ENCODE assay signal across 10 mouse cellular contexts in genomic region chrX:9271947-9272459, GRCm38 (mm10). TPM values are rescaled to one million over a fixed set of nuclear protein-coding genes. Genes with fewer than 3 reads are reported as not detected.
DNase-seq lines count a peak whose midpoint lies in the region; ATAC-seq and TF ChIP-seq lines count a peak whose summit lies in the region.
"Had no signal": no experiment of that assay in that cellular context is flagged by ENCODE, and none has a peak within 500 bp of the region (broad histone marks: within the 10 kb centered on the region; RNA-seq: fewer than 3 reads in every experiment).

No protein-coding gene starts in this region.

- H3K27ac ChIP-seq in heart, postnatal 0 days (ENCODE audit: low read depth): peak overlapping the region; percentile 81
- H3K27ac ChIP-seq in hindbrain, embryonic 11.5 days (ENCODE audit: low read depth, low read length): no peak overlapping the region
- no peak overlapping the region for H3K27ac ChIP-seq in midbrain, embryonic 11.5 days (ENCODE audit: low read depth, low read length)

- no peak overlapping the region; the same call in 1 of the 2 replicates for H3K9ac ChIP-seq in heart, postnatal 0 days (replicated peaks; ENCODE audit: low read depth, low read length)
- no peak overlapping the region for H3K9ac ChIP-seq in hindbrain, embryonic 11.5 days (ENCODE audit: low read depth, low read length)
- H3K9ac ChIP-seq in midbrain, embryonic 11.5 days (ENCODE audit: low read length): peak overlapping the region; percentile 38

- H3K27me3 ChIP-seq in heart, postnatal 0 days (ENCODE audit: control insufficient read depth, insufficient read depth, low read length): no peaks in the 10 kb centered on the region
- no peaks in the 10 kb centered on the region for H3K27me3 ChIP-seq in hindbrain, embryonic 11.5 days (ENCODE audit: control insufficient read depth, insufficient read depth, low read length)
- no peaks in the 10 kb centered on the region for H3K27me3 ChIP-seq in midbrain, embryonic 11.5 days (ENCODE audit: control insufficient read depth, insufficient read depth, low read length)

- 0 out of 2 replicates have a peak, but pooled peaks have one; percentile 3 for ATAC-seq in heart, postnatal 0 days (ENCODE audit: insufficient read depth, low read depth)
- peak; percentile 16 for ATAC-seq in hindbrain, embryonic 11.5 days (ENCODE audit: low FRiP score)
- ATAC-seq in midbrain, embryonic 11.5 days (ENCODE audit: low FRiP score): peak; percentile 30; the same call in 1 of the 2 replicates

- DNase-seq in heart, postnatal 0 days (ENCODE audit: low spot score): no peak
- no peak for DNase-seq in heart, postnatal 10 days
- DNase-seq in Muller cell, postnatal 12 days (ENCODE audit: inconsistent ontology term): peak; percentile 25
- DNase-seq in hindbrain, embryonic 11.5 days (ENCODE audit: low spot score): no peak
- peak; percentile 87 for DNase-seq in midbrain, embryonic 11.5 days (ENCODE audit: low spot score, missing footprints)
- no peak for DNase-seq in urinary bladder, adult 18-20 months (ENCODE audit: low spot score in 2 of 2)
- DNase-seq in left cerebral cortex, postnatal 4 days: no peak
- DNase-seq in right cerebral cortex, postnatal 10 days (ENCODE audit: low spot score in 2 of 2): no peak

- H3K9me3 ChIP-seq in heart, postnatal 0 days (replicated peaks; ENCODE audit: control insufficient read depth, low read length): no peaks in the 10 kb centered on the region
- H3K9me3 ChIP-seq in hindbrain, embryonic 11.5 days (ENCODE audit: control insufficient read depth, low read length): no peaks in the 10 kb centered on the region
- H3K9me3 ChIP-seq in midbrain, embryonic 11.5 days (ENCODE audit: control insufficient read depth, low read length): no peaks in the 10 kb centered on the region

- no peak for TF ChIP-seq EP300 in heart, postnatal 0 days (IDR thresholded peaks at IDR 0.05; ENCODE audit: low read depth)

- TF ChIP-seq CTCF in heart, postnatal 0 days (IDR thresholded peaks at IDR 0.05; ENCODE audit: low read depth): no peak

- 23% methylated on average over 8 of the region's 8 CpGs for WGBS in heart, postnatal 0 days
- WGBS in hindbrain, embryonic 11.5 days: 27% methylated on average over 8 of the region's 8 CpGs
- WGBS in midbrain, embryonic 11.5 days: 26% methylated on average over 8 of the region's 8 CpGs

- no peaks in the 10 kb centered on the region for H3K4me1 ChIP-seq in heart, postnatal 0 days (ENCODE audit: control insufficient read depth, insufficient read depth)
- no peaks in the 10 kb centered on the region for H3K4me1 ChIP-seq in hindbrain, embryonic 11.5 days (replicated peaks; ENCODE audit: control insufficient read depth, insufficient read depth, low read length)
- H3K4me1 ChIP-seq in midbrain, embryonic 11.5 days (ENCODE audit: control insufficient read depth, insufficient read depth, low read length): no peaks in the 10 kb centered on the region

- H3K36me3 ChIP-seq in heart, postnatal 0 days (replicated peaks; ENCODE audit: control insufficient read depth, insufficient read depth, low read length): no peaks in the 10 kb centered on the region
- no peaks in the 10 kb centered on the region for H3K36me3 ChIP-seq in hindbrain, embryonic 11.5 days (ENCODE audit: control insufficient read depth, insufficient read depth, low read length)
- H3K36me3 ChIP-seq in midbrain, embryonic 11.5 days (ENCODE audit: control insufficient read depth, insufficient read depth, low read length): no peaks in the 10 kb centered on the region

- H3K4me3 ChIP-seq in heart, postnatal 0 days (ENCODE audit: low read depth, low read length): peak overlapping the region; percentile 68
- peak overlapping the region; percentile 52 for H3K4me3 ChIP-seq in hindbrain, embryonic 11.5 days (ENCODE audit: low read depth, low read length)
- peak overlapping the region; percentile 53 for H3K4me3 ChIP-seq in midbrain, embryonic 11.5 days (ENCODE audit: low read depth, low read length)

- H3K4me2 ChIP-seq in heart, postnatal 0 days (ENCODE audit: low read depth, low read length): peak overlapping the region; percentile 61
- H3K4me2 ChIP-seq in hindbrain, embryonic 11.5 days (replicated peaks; ENCODE audit: low read depth, low read length): peak overlapping the region; percentile 50
- peak overlapping the region; percentile 49 for H3K4me2 ChIP-seq in midbrain, embryonic 11.5 days

- intact Hi-C loops in heart, postnatal 10 days (cut with DNase I): no loop called here
- intact Hi-C loops in left cerebral cortex, postnatal 4 days (cut with DNase I): no loop called here

RNA-seq across cellular contexts. Expression of gene Xk, which starts 0.6 kb away (rescaled TPM):
- total RNA-seq in heart, postnatal 0 days (2014; rRNA removed; ENCODE audit: low replicate concordance): 4.0 and 5.6 TPM in 2 replicates
- 1.6 and 1.8 TPM in 2 replicates for polyA plus RNA-seq in heart, postnatal 0 days (2015; fragmentation: Nextera tagmentation; extraction: Ambion mirVana)
- 1 to 10 TPM; 4.2 to 4.7 TPM for total RNA-seq in heart, postnatal 10 days (2021)
- polyA plus RNA-seq in hindbrain, embryonic 11.5 days (2014; fragmentation: Nextera tagmentation; extraction: Ambion mirVana): 2.6 and 3.1 TPM in 2 replicates
- 2.9 and 3.4 TPM in 2 replicates for polyA plus RNA-seq in midbrain, embryonic 11.5 days (2014; fragmentation: Nextera tagmentation; extraction: Ambion mirVana)
- total RNA-seq in left cerebral cortex, postnatal 4 days (2021): 10 to 100 TPM; 12.0 to 13.2 TPM

RNA-seq across cellular contexts. Expression of gene H2al1m, which starts 11.6 kb away (rescaled TPM):
- total RNA-seq in heart, postnatal 0 days (2014; rRNA removed; ENCODE audit: low replicate concordance): not detected in 2 replicates
- not detected in 2 replicates for polyA plus RNA-seq in heart, postnatal 0 days (2015; fragmentation: Nextera tagmentation; extraction: Ambion mirVana)
- under 1 TPM in 1 of 2 experiments, not detected in 1; 0.72 TPM for total RNA-seq in heart, postnatal 10 days (2021)
- polyA plus RNA-seq in hindbrain, embryonic 11.5 days (2014; fragmentation: Nextera tagmentation; extraction: Ambion mirVana): not detected in 2 replicates
- 0.46 TPM in 1 of 2 replicates, not detected in the other for polyA plus RNA-seq in midbrain, embryonic 11.5 days (2014; fragmentation: Nextera tagmentation; extraction: Ambion mirVana)
- 1 to 10 TPM in 1 of 2 experiments, not detected in 1; 1.2 TPM for total RNA-seq in left cerebral cortex, postnatal 4 days (2021)
- total RNA-seq: gastrocnemius, postnatal 4 days had no signal
- polyA plus RNA-seq: Patski had no signal

RNA-seq across cellular contexts. Expression of gene Gm14862, which starts 15.3 kb away (rescaled TPM):
- not detected in 2 replicates for total RNA-seq in heart, postnatal 0 days (2014; rRNA removed; ENCODE audit: low replicate concordance)
- not detected in 2 replicates for polyA plus RNA-seq in heart, postnatal 0 days (2015; fragmentation: Nextera tagmentation; extraction: Ambion mirVana)
- not detected for total RNA-seq in heart, postnatal 10 days (2021)
- 0.25 TPM in 1 of 2 replicates, not detected in the other for polyA plus RNA-seq in hindbrain, embryonic 11.5 days (2014; fragmentation: Nextera tagmentation; extraction: Ambion mirVana)
- polyA plus RNA-seq in midbrain, embryonic 11.5 days (2014; fragmentation: Nextera tagmentation; extraction: Ambion mirVana): 0.72 TPM in 1 of 2 replicates, not detected in the other
- not detected for total RNA-seq in left cerebral cortex, postnatal 4 days (2021)
- total RNA-seq: gastrocnemius, postnatal 4 days had no signal
- polyA plus RNA-seq: Patski had no signal

Comparison
In these comparisons a context has a peak if more than half of its experiments do, and no peak if none do; other contexts are left out.
1. DNase-seq: peak in Muller cell, postnatal 12 days (single experiment) and midbrain, embryonic 11.5 days (single experiment); none in heart, postnatal 0 days (single experiment), heart, postnatal 10 days (0 of 2), hindbrain, embryonic 11.5 days (single experiment), urinary bladder, adult 18-20 months (0 of 2), left cerebral cortex, postnatal 4 days (single experiment) and right cerebral cortex, postnatal 10 days (0 of 2).
2. Peak in every context shown above with its lines, with median percentiles within 50 percentile points of each other: ATAC-seq, H3K4me2 ChIP-seq and H3K4me3 ChIP-seq.